Mouse (Mus musculus): ENCODE data around the gene Slx.
"Not testable (repeated sequence)": the region's sequence is repeated elsewhere in the genome, so short reads cannot be mapped to it uniquely, and the experiment has no call there.

Gene Slx

DNA sequence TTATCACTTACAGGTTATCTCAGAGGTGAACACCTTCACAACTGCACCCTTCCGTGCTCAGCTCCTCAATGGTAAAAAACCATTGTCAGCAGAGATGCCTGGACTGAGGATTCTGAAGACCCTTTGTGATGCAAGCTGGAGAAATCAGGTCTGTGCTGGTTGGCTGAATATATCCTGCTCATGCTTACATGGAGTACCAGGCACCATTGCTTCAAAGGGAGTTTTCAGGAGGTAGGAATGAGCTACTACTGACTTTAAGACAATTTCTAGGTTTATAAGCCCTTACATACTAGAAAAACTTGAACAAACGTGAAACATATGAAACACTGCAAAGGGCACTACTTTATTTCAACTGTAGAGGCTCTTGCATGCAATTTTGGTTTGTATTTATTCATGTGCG is at the start of gene Slx:
Slx (minus strand) TSS at position 101 of the 400 bp plus-strand sequence.
- DNase-seq = not testable (repeated sequence)
